Mouse (Mus musculus) left cerebral cortex, postnatal 10 days (tissue): ENCODE measurements around the gene 4930444G20Rik. TPM values are rescaled to one million over a fixed set of nuclear protein-coding genes. Genes with fewer than 3 reads are reported as not detected.
"Not testable (repeated sequence)": the region's sequence is repeated elsewhere in the genome, so short reads cannot be mapped to it uniquely, and the experiment has no call there.

Experiments used
- DNase-seq, 2 experiments: peaks; one replicate each; pipeline ENCODE4 v3.0.0; 2021 to 2022; ENCODE audit warnings: low spot score in 2 of 2, mixed read lengths in 1 of 2; ENCODE audit errors: extremely low spot score in 1 of 2
- intact Hi-C: fragments of 180-260 bp; cut with DNase I; formaldehyde crosslinking; loops from one replicate; pipeline ENCODE4 v1.15.1; 2025
- total RNA-seq, 2 experiments: library from RNA; stranded (reverse); gene quantifications; 2 replicates each; pipeline ENCODE4 v1.2.3; 2021

The 4930444G20Rik gene
- not detected for total RNA-seq

DNA sequence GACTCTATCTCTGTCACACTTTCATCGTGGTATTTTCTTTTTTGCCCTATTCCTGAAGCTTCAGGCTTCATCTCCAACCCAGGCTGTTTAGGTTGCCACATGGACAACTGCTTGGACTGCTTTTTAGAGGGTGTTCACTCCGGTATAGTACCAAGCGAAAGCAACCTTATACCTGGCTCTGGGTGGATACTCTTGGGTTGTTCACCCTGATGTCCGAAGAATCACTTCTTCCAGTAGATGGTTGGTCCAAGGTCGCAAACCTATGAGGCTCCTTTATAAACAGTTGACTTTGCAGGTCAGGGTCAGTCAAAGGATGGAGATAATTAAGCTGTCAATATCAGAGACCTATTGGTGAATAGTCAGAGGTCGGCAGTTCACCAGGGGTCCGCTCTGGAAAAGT is at the start of gene 4930444G20Rik:
4930444G20Rik (minus strand) TSS at position 101 of the 400 bp plus-strand sequence.
- DNase-seq, intact Hi-C loops: not testable (repeated sequence)

GRCm38 (mm10) chr10:22074531-22074930 is 6.7 kb upstream of the 4930444G20Rik start:
- no peak for DNase-seq
- intact Hi-C loops = no loop called here

DNA sequence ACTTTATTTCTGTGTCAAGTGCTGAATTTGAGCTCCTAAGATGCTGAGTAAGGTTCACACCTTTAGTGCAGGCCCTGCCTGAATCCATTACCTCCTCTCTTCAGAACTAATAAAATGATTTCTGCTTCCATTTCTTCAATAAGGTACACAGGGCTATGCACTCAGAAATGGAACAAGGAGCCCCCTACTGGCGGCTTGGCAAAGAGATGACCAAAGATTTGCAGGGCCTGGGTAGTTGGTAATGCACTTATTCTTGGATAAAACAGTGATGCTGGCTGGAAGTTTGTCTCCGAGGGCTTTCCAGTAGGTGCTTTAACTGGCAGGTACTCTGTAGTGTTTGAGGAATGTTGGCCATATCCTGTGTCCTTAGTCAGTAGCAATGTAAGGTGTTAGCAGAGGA is 4.9 kb upstream of the 4930444G20Rik start:
- intact Hi-C loops = no loop called here
- DNase-seq = no peak

GRCm38 (mm10) chr10:22070576-22070975 is 2.7 kb upstream of the 4930444G20Rik start:
- DNase-seq = no peak
- intact Hi-C loops = no loop called here

DNA sequence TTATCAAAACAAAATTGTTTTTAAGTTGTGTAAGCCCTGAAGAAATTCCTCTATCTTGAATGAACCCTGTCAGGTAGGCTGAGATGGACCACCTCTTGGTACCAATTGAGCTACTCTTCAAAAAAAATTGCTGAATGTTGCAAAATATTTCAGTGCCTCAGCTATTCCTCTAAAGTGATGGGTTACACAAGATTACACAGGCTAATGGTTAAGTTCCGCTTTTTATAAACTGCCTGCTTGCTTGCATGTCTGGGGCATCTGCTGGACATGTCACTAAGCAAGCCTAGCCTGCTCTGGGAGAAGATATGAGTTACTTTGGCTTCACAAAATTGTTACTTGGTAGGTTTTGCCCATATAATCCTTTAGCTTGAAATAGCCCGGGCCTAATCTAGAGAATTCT is 2.3 kb upstream of the 4930444G20Rik start:
- intact Hi-C loops = no loop called here
- no peak for DNase-seq

DNA sequence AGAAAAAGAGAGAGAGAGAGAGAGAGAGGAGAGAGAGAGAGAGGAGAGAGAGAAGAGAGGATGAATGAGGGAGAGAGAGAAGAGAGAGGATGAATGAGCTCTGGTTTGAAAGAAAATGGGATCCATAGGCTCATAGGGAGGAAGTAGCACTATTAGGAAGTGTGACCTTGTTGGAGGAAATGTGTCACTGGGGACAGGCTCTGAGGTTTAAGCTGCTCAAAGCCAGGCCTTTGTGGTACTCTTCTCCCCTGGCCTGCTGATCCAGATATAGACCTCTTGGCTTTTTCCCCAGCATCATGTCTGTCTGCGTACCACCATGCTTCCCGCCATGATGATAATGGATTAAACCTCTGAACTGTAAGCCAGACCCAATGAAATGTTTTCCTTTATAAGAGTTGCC is 8.5 kb downstream of the 4930444G20Rik start:
- no peak for DNase-seq

DNA sequence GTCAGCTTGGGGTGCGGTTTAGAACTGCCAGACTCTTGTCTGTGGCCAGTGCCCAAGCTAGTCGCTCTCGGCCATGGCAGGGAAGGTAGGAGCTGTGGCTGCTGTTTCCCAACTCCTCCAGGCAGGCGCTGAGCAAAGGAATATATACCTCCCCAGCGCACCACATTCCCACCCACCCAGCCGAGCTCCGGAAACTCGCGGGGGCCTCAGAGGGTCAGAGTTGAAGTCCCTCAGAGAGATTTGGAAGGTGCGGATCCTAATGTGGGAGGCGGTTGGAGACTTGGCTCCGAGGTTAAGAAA is 8.9 kb downstream of the 4930444G20Rik start:
- intact Hi-C loops = no loop called here
- DNase-seq = no peak

More for the DNA sequence above, 8.5 kb downstream of the 4930444G20Rik start:
- intact Hi-C loops = no loop called here

GRCm38 (mm10) chr10:22058218-22059025 is 9.5 kb downstream of the 4930444G20Rik start:
- intact Hi-C loops = no loop called here
- DNase-seq = peak; percentile 84 to 95

- intact Hi-C loops = no loop called here
Measured at GRCm38 (mm10) chr10:22055308-22055707, 12.6 kb downstream of the 4930444G20Rik start.

DNA sequence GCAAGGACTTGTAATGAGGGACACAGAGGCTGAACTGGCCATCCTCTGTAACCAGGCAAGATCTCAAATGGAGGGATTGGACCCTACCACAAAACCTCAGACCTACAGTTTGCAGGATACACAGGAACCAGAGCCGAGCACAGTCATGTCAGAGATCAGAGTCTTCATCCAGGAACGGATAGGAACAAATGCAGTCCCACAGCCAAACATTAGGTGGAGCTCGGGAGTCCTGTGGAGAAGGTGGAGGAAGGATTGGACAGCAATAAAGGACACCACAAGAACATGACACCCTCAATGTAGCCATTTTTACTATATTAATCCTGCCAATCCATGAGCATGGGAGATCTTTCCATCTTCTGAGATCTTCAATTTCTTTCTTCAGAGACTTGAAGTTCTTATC is 31.6 kb downstream of the 4930444G20Rik start:
- intact Hi-C loops = loop anchor here (5.0 to 10.0 kb wide), 3 partner anchors 109 to 446 kb away; partner anchors contain the start of gene E030030I06Rik

More at GRCm38 (mm10) chr10:22055308-22055707, 12.6 kb downstream of the 4930444G20Rik start:
- DNase-seq = no peak

GRCm38 (mm10) chr10:22034303-22034702 is 33.6 kb downstream of the 4930444G20Rik start:
- peak in 1 of 2 experiments; percentile 26 for DNase-seq

More for the DNA sequence above, 31.6 kb downstream of the 4930444G20Rik start:
- peak in 1 of 2 experiments; percentile 37 for DNase-seq

DNA sequence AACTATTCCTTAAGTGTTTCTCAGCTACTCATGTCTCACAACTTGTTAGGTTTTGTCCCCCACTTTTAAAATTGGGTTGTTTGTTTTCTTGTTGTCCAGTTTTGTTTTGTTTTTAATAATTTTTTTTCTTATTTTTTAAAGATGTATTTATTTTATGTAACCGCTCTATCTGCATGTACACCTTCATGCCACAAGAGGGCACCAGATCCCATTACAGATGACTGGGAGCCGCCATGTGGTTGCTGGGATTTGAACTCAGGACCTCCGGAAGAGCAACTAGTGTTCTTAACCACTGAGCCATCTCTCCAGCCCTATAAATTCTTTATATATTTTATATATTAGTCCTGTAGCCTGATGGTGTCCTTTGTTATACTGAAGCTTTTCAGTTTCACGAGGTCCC is 49.3 kb downstream of the 4930444G20Rik start:
- intact Hi-C loops = no loop called here
- no peak for DNase-seq

More at GRCm38 (mm10) chr10:22034303-22034702, 33.6 kb downstream of the 4930444G20Rik start:
- intact Hi-C loops = loop anchor here (5.0 to 10.0 kb wide), 2 partner anchors 110 to 543 kb away; partner anchors contain the start of gene E030030I06Rik

- intact Hi-C loops = no loop called here
- DNase-seq = no peak
Measured at GRCm38 (mm10) chr10:22017469-22018159, 50.3 kb downstream of the 4930444G20Rik start.

Other genes starting within 250 kb of the 4930444G20Rik start
- 10 to 100 TPM; 70.4 to 86.9 TPM for gene Sgk1, start 185.9 kb downstream of the 4930444G20Rik start, total RNA-seq
- gene E030030I06Rik, start 81.2 kb upstream of the 4930444G20Rik start, total RNA-seq = 1 to 10 TPM in 1 of 2 experiments, under 1 TPM in 1; 0.99 to 1.4 TPM
- under 1 TPM in 1 of 2 experiments, not detected in 1; 0.28 TPM for gene Raet1e, start 90.5 kb upstream of the 4930444G20Rik start, total RNA-seq
- gene H60b, start 90.5 kb upstream of the 4930444G20Rik start, total RNA-seq = under 1 TPM in 1 of 2 experiments, not detected in 1; 0.66 TPM